Mouse (Mus musculus): ENCODE measurements around the gene Tradd. TPM values are rescaled to one million over a fixed set of nuclear protein-coding genes. Genes with fewer than 3 reads are reported as not detected.
A peak's percentile ranks its signal among the peaks of the same experiment; 100 is the strongest.

The Tradd gene
- polyA plus RNA-seq, 1 experiment, result 15.1 TPM

- DNase-seq (ENCODE audit: low spot score), result no peak
Measured at GRCm38 (mm10) chr8:105270916-105271186, 6.4 kb upstream of the Tradd start.

- no peak for DNase-seq (ENCODE audit: low spot score)
Measured at GRCm38 (mm10) chr8:105270101-105270915, 5.9 kb upstream of the Tradd start.

GRCm38 (mm10) chr8:105269461-105269947 is 5.1 kb upstream of the Tradd start, which contains the start of gene Hsf4:
TSS of gene Hsf4 (plus strand) at chr8:105269801.
- DNase-seq (ENCODE audit: low spot score), result no peak

DNA sequence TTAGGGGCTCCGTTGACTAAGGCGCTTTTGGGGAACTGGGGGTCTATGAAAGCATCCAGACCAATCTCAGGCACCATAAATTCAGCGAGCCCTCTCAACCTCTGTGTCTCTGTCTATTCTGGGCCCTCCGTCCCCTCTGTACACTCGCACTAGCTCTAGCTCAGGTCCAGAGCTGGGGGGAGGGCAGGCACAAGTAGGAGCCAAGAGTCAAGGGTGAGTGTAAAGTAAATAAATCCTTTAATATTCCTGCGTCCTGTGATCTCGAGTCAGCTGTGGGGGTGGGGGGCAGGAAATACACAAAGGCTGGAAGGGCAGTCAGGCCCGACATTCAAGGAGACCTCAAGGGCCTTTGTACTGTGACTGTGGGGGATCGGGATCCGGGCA is 4.7 kb upstream of the Tradd start:
- no peak for DNase-seq (ENCODE audit: low spot score)

DNA sequence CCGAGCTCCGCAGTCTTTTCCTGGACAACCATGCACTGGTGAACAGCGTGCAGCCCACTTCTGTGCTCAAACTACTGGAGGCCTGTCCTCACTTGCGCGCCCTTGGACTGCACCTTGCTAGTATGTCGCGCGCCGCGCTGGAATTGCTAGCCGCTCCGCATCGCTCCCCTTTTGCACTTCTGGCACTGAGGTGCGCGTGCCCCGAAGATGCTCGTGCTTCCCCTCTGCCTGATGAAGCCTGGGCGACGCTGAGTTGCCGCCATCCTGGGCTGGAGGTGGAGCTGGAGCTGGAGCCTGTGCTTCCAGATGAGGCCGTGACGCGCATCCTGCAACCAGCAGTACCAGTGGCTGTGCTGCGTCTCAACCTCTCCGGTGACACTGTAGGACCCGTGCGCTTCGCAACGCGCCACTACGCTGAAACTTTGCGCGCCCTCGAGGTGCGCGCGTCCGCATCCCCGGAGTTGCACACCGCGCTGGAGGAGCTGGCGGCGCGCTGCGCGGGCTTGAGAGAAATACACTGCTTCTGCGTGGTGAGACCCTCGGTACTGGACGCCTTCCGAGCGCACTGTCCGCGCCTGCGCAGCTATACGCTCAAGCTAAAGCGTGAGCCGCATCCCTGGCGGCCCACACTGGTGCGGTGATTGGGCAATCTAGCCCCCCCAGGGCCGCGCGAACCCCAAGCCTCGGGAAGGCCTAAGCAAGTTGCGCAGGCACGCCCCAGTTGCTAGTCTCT is 4.1 kb upstream of the Tradd start:
- DNase-seq (ENCODE audit: low spot score), result no peak

DNA sequence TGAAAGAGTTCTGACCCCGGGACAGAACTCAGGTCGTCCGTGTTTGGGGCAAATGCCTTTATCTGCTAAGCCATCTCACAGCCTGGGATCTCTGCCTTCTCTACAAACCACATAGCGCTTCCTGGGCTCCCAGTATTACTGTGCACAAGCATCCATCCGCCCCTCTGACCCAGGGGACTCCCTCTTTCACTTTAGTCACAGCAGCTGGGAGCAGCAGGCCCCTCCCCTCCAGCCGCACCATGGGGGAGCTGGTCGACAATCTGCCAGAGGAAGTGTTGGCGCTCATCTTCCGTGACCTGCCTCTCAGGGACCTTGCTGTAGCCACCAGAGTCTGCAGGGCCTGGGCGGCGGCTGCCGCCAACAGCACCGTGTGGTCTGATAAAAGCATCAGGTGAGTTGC is 2.4 kb upstream of the Tradd start:
- DNase-seq (ENCODE audit: low spot score), result no peak

- DNase-seq (ENCODE audit: low spot score), result no peak
Measured at GRCm38 (mm10) chr8:105265128-105265527, 719 bp upstream of the Tradd start.

DNA sequence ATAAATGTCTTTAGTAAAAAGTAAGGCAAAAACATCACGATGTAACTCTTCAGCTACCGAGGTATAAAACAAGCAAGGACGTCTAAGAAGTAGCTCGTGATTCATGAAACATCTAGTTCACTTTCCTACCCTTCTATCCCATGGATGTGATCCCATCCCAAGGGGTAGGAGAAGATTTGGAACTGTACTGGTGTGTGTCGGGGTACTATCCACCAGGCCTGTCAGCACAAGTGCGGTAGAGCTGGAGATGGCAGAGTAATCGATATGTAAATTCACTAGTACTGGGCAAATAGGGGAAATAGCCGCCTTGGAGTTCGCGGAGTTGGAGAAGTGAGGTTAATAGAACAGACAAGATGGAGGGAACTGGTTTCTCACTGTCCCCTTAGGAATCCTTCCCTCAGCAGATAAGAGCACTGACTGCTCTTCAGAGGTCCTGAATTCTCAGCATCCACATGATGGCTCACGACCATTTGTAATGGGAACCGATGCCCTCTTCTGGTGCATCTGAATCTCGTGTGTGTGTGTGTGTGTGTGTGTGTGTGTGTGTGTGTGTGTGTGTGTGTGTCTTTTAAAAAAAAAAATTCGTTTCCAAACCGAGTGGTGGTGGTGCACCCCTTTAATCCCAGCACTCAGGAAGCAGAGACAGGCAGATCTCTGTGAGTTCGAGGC is 1.0 kb downstream of the Tradd start:
- DNase-seq (ENCODE audit: low spot score), result no peak

- no peak for DNase-seq (ENCODE audit: low spot score)
Measured at GRCm38 (mm10) chr8:105261326-105261980, 3.0 kb downstream of the Tradd start.

GRCm38 (mm10) chr8:105260371-105261099 is 3.9 kb downstream of the Tradd start:
- no peak for DNase-seq (ENCODE audit: low spot score)

- no peak for DNase-seq (ENCODE audit: low spot score)
Measured at GRCm38 (mm10) chr8:105259721-105260320, 4.6 kb downstream of the Tradd start.

GRCm38 (mm10) chr8:105258911-105259720 is 5.3 kb downstream of the Tradd start:
- DNase-seq (ENCODE audit: low spot score), result no peak

GRCm38 (mm10) chr8:105257318-105258114 is 6.9 kb downstream of the Tradd start:
- DNase-seq (ENCODE audit: low spot score), result no peak

DNA sequence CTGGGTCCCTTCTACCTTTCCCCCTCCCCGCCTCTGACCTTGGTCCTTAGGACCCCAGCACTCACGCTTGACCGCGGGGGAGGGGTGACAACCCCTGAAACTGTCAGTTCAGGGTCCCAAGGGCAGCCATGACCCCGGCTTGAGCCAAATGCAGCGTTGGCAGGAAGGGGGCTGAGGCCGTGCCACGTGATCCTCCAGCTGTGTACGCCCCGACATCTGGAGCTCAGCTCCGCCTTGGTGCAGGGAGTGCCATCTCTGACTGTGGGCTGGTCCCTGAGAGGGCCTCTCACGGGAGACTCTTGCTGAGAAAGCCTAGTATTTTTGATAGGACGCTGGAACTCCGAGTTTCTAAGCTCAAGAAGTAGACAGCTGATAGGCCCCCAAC is 9.5 kb downstream of the Tradd start, which contains the start of gene B3gnt9:
Gene B3gnt9, minus strand, starts transcription at position 188 of the 385 bp plus-strand sequence.
- no peak for DNase-seq (ENCODE audit: low spot score)

GRCm38 (mm10) chr8:105254152-105254965 is 10.1 kb downstream of the Tradd start:
- peak; percentile 82 for DNase-seq (ENCODE audit: low spot score)

DNA sequence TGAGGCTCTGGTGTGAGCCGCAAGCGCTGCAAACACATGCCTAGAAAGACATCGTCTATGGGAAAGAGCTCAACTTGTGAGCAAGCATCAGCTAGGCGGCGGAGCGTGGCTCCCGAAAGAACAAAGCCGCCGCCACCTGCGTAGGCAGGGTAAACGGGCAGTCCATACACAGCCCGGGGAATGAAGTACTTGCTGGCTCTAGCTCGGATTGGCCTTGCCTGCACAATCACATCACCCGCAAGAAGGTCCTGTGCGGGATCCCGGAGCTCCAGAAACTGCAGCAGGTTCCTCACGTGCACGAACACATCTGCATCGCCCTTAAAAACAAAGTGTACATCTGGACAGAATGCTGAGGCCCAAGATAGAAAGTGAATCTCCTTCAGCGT is 10.7 kb downstream of the Tradd start:
- no peak for DNase-seq (ENCODE audit: low spot score)

DNA sequence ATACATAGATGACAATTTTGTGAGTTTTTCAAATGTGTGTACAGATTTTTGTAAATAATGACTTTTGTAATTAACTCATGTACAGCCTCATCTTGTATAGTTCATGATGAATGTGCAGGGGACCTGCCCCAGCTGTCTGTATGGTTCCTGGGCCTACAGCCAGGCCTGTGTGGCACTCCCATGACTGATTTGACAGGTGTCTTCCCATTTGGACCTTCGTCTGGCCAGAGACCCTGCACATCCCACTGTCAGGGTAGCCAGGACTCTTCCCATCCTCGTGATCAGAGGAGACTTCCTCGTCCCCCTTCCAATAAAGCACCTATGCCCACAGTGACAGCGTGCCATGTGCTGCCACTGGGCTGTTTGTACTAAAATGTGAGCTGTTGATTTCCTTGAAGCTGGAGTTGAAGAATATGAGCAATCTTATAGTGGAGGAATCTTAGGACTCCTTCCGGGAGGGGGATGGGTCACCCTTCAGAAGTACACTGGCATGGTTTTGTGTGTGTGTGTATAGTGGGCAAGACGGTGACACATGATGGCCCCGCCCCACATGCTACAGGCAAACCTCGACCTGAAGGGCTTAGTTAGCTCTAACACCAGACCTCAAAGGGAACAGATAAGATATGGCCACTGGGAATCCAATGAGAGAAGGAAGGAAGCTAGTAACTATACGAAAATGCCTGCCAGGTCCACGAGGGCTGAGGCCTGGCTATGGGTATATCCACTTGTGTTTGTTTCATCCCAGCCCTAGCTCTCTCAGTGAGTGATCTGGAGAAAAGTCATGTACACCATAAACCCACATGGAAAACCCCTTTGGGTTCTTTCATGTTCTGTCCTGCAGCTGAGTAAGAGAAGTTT is 11.5 kb downstream of the Tradd start:
- no peak for DNase-seq (ENCODE audit: low spot score)

All from urinary bladder, adult 2 months (tissue).